16 mouse cellular contexts compared by ENCODE assay signal in genomic region chr10:66370096-66370495, GRCm38 (mm10).
DNase-seq lines count a peak whose midpoint lies in the region; ATAC-seq and TF ChIP-seq lines count a peak whose summit lies in the region.
"Had no signal": no experiment of that assay in that cellular context is flagged by ENCODE, and none has a peak within 500 bp of the region (broad histone marks: within the 10 kb centered on the region; RNA-seq: fewer than 3 reads in every experiment).

No protein-coding gene starts in this region.

- WGBS in forebrain, postnatal 0 days, result 31% methylated on average over 3 of the region's 3 CpGs
- 37% methylated on average over 3 of the region's 3 CpGs for WGBS in forebrain, embryonic 15.5 days

- H3K27me3 ChIP-seq in forebrain, postnatal 0 days (ENCODE audit: insufficient read depth, low read length), result no peaks in the 10 kb centered on the region
- H3K27me3 ChIP-seq in forebrain, embryonic 15.5 days, result no peaks in the 10 kb centered on the region
- H3K27me3 ChIP-seq: limb, embryonic 15.5 days; lung, embryonic 15.5 days; stomach, embryonic 15.5 days had no signal

- no peaks in the 10 kb centered on the region for H3K9me3 ChIP-seq in forebrain, postnatal 0 days (ENCODE audit: low read length)
- no peaks in the 10 kb centered on the region for H3K9me3 ChIP-seq in forebrain, embryonic 15.5 days
- H3K9me3 ChIP-seq: G1E; limb, embryonic 15.5 days; lung, embryonic 15.5 days; stomach, embryonic 15.5 days had no signal

- no peaks in the 10 kb centered on the region for H3K36me3 ChIP-seq in forebrain, postnatal 0 days (ENCODE audit: insufficient read depth)
- no peaks in the 10 kb centered on the region for H3K36me3 ChIP-seq in forebrain, embryonic 15.5 days
- H3K36me3 ChIP-seq: G1E; limb, embryonic 15.5 days; lung, embryonic 15.5 days; stomach, embryonic 15.5 days had no signal

- H3K9ac ChIP-seq in forebrain, postnatal 0 days, result no peak overlapping the region
- no peak overlapping the region for H3K9ac ChIP-seq in forebrain, embryonic 15.5 days (replicated peaks)
- H3K9ac ChIP-seq: limb, embryonic 15.5 days; lung, embryonic 15.5 days; stomach, embryonic 15.5 days had no signal

- H3K4me2 ChIP-seq in forebrain, postnatal 0 days (ENCODE audit: low read depth), result no peak overlapping the region
- no peak overlapping the region for H3K4me2 ChIP-seq in forebrain, embryonic 15.5 days (replicated peaks)
- H3K4me2 ChIP-seq: limb, embryonic 15.5 days; lung, embryonic 15.5 days; stomach, embryonic 15.5 days had no signal

- no peaks in the 10 kb centered on the region for H3K4me1 ChIP-seq in forebrain, postnatal 0 days (ENCODE audit: insufficient read depth)
- H3K4me1 ChIP-seq in forebrain, embryonic 15.5 days, result no peaks in the 10 kb centered on the region
- H3K4me1 ChIP-seq: limb, embryonic 15.5 days; lung, embryonic 15.5 days; stomach, embryonic 15.5 days had no signal

- no peak overlapping the region for H3K4me3 ChIP-seq in forebrain, postnatal 0 days (ENCODE audit: low read depth, low read length)
- no peak overlapping the region for H3K4me3 ChIP-seq in forebrain, embryonic 15.5 days
- H3K4me3 ChIP-seq: limb, embryonic 15.5 days; lung, embryonic 15.5 days; myocyte; stomach, embryonic 15.5 days had no signal

- intact Hi-C loops in gastrocnemius, postnatal 14 days (cut with DNase I; ENCODE audit: low total_unique reads), result no loop called here

- peak; percentile 43 for DNase-seq in forebrain, postnatal 0 days
- peak; percentile 28 to 40 for DNase-seq in right cerebral cortex, postnatal 10 days (ENCODE audit: low spot score in 2 of 2)
- no peak for DNase-seq in right cerebral cortex, adult 18-20 months
- DNase-seq in cerebellum, postnatal 25 days, result peak; percentile 72 to 83
- DNase-seq in telencephalon, adult 2 months (ENCODE audit: low read depth, low spot score), result peak; percentile 17
- no peak for DNase-seq in gastrocnemius, postnatal 14 days
- DNase-seq: B cell, adult 2 months; gastrocnemius, postnatal 36 days; thymus, postnatal 36 days had no signal

- no peak overlapping the region for H3K27ac ChIP-seq in forebrain, postnatal 0 days (ENCODE audit: low read depth, low read length)
- no peak overlapping the region for H3K27ac ChIP-seq in forebrain, embryonic 15.5 days (replicated peaks)
- H3K27ac ChIP-seq: limb, embryonic 15.5 days; lung, embryonic 15.5 days; stomach, embryonic 15.5 days had no signal

- ATAC-seq in forebrain, postnatal 0 days, result no peak
- no peak for ATAC-seq in forebrain, embryonic 15.5 days (replicated peaks)
- no peak for ATAC-seq in inflammation-experienced regulatory T-cells, adult 6 months

- TF ChIP-seq CTCF in forebrain, postnatal 0 days (IDR thresholded peaks at IDR 0.05; ENCODE audit: low read depth), result 0 out of 2 replicates have a peak, but pooled peaks have one; percentile 14

Comparison
In these comparisons a context has a peak if more than half of its experiments do, and no peak if none do; other contexts are left out.
1. DNase-seq: peak in forebrain, postnatal 0 days (single experiment), right cerebral cortex, postnatal 10 days (2 of 2), cerebellum, postnatal 25 days (2 of 2) and telencephalon, adult 2 months (single experiment); none in right cerebral cortex, adult 18-20 months (single experiment) and gastrocnemius, postnatal 14 days (single experiment).